Mouse (Mus musculus) bone marrow macrophage, adult 2 months (primary cell): ENCODE measurements around the gene Them7.

Source experiments
- CTCF ChIP-seq: IDR thresholded peaks from 2 replicates; pipeline ENCODE4 v1.5.1; 2012; ENCODE audit warnings: low read depth, mild to moderate bottlenecking, low read length, moderate library complexity
- POLR2A ChIP-seq: IDR thresholded peaks from 2 replicates; pipeline ENCODE4 v1.6.1; 2012; ENCODE audit warnings: mild to moderate bottlenecking, low read depth, low read length, borderline replicate concordance

GRCm38 (mm10) chr2:105367623-105368022 is 143.5 kb downstream of the Them7 start:
- TF ChIP-seq CTCF (no peak), POLR2A (no peak)
